In genomic region chr4:54094285-54094997, GRCm38 (mm10) we compare ENCODE assay signal across 21 mouse cellular contexts.
DNase-seq lines count a peak whose midpoint lies in the region; ATAC-seq and TF ChIP-seq lines count a peak whose summit lies in the region.
"Had no signal": no experiment of that assay in that cellular context is flagged by ENCODE, and none has a peak within 500 bp of the region (broad histone marks: within the 10 kb centered on the region; RNA-seq: fewer than 3 reads in every experiment).

No protein-coding gene starts in this region.

- WGBS in embryonic facial prominence, embryonic 10.5 days, result 77% methylated on average over 7 of the region's 7 CpGs
- 72% methylated on average over 7 of the region's 7 CpGs for WGBS in embryonic facial prominence, embryonic 12.5 days
- WGBS in intestine, postnatal 0 days, result 38% methylated on average over 7 of the region's 7 CpGs

- H3K9me3 ChIP-seq in embryonic facial prominence, embryonic 10.5 days, result no peaks in the 10 kb centered on the region
- no peaks in the 10 kb centered on the region for H3K9me3 ChIP-seq in embryonic facial prominence, embryonic 12.5 days
- no peaks in the 10 kb centered on the region for H3K9me3 ChIP-seq in intestine, postnatal 0 days (ENCODE audit: control insufficient read depth)
- H3K9me3 ChIP-seq: heart, embryonic 12.5 days; neural tube, embryonic 12.5 days had no signal

- TF ChIP-seq CTCF in intestine, postnatal 0 days (IDR thresholded peaks at IDR 0.05; ENCODE audit: low read depth), result no peak

- H3K4me1 ChIP-seq in embryonic facial prominence, embryonic 10.5 days, result peaks cover 21% of the 10 kb centered on the region
- H3K4me1 ChIP-seq in embryonic facial prominence, embryonic 12.5 days, result 0 out of 2 replicates have a peak, but pooled peaks cover 6% of the 10 kb centered on the region
- no peaks in the 10 kb centered on the region for H3K4me1 ChIP-seq in intestine, postnatal 0 days (replicated peaks; ENCODE audit: control insufficient read depth, insufficient read depth, low read length)
- H3K4me1 ChIP-seq: heart, embryonic 12.5 days; neural tube, embryonic 12.5 days had no signal

- ATAC-seq in embryonic facial prominence, embryonic 12.5 days (ENCODE audit: insufficient number of reproducible peaks, insufficient read depth, low FRiP score, low TSS enrichment), result no peak
- peak; percentile 98 for ATAC-seq in intestine, postnatal 0 days
- 0 out of 2 replicates have a peak, but pooled peaks have one; percentile 36 for ATAC-seq in neutrophil, adult 5-6 weeks (ENCODE audit: extremely low read depth, insufficient number of reproducible peaks, low FRiP score, poor library complexity, severe bottlenecking)
- ATAC-seq: forebrain, embryonic 16.5 days had no signal

- no peak for DNase-seq in embryonic facial prominence, embryonic 10.5 days (ENCODE audit: low spot score)
- no peak for DNase-seq in adrenal gland, postnatal 36 days
- no peak for DNase-seq in thymus, postnatal 14 days
- DNase-seq in spleen, adult 18-20 months, result no peak
- DNase-seq: adrenal gland, adult 2 months; cerebellum, adult 9-11 months; gastrocnemius, adult 2 months; heart, postnatal 14 days; liver; lung, postnatal 14 days; right cerebral cortex, adult 18-20 months had no signal

- H3K4me2 ChIP-seq in embryonic facial prominence, embryonic 12.5 days (replicated peaks), result no peak overlapping the region
- H3K4me2 ChIP-seq in intestine, postnatal 0 days (replicated peaks; ENCODE audit: low read depth), result 0 out of 2 replicates have a peak overlapping the region, but pooled peaks have one; percentile 6
- H3K4me2 ChIP-seq: heart, embryonic 12.5 days; hindbrain, embryonic 14.5 days; midbrain, embryonic 11.5 days; neural tube, embryonic 12.5 days had no signal

- H3K9ac ChIP-seq in embryonic facial prominence, embryonic 12.5 days, result no peak overlapping the region
- H3K9ac ChIP-seq in intestine, postnatal 0 days (ENCODE audit: low read depth, low read length), result no peak overlapping the region
- H3K9ac ChIP-seq: heart, embryonic 12.5 days; hindbrain, embryonic 14.5 days; neural tube, embryonic 12.5 days had no signal

- H3K27me3 ChIP-seq in embryonic facial prominence, embryonic 10.5 days (replicated peaks; ENCODE audit: low read depth, poor library complexity, severe bottlenecking), result no peaks in the 10 kb centered on the region
- no peaks in the 10 kb centered on the region for H3K27me3 ChIP-seq in embryonic facial prominence, embryonic 12.5 days
- no peaks in the 10 kb centered on the region for H3K27me3 ChIP-seq in intestine, postnatal 0 days (replicated peaks; ENCODE audit: control insufficient read depth, insufficient read depth, low read length)
- H3K27me3 ChIP-seq: heart, embryonic 12.5 days; neural tube, embryonic 12.5 days had no signal

- H3K27ac ChIP-seq in embryonic facial prominence, embryonic 10.5 days (replicated peaks), result peak overlapping the region; percentile 79
- peak overlapping the region; percentile 88 for H3K27ac ChIP-seq in embryonic facial prominence, embryonic 12.5 days
- peak overlapping the region; percentile 46; the same call in 1 of the 2 replicates for H3K27ac ChIP-seq in intestine, postnatal 0 days (ENCODE audit: low read depth, low read length)
- H3K27ac ChIP-seq: gastrocnemius, adult 2 months; hindbrain, embryonic 14.5 days; kidney, postnatal 0 days; neural tube, embryonic 12.5 days had no signal

- no peaks in the 10 kb centered on the region for H3K36me3 ChIP-seq in embryonic facial prominence, embryonic 10.5 days (replicated peaks)
- no peaks in the 10 kb centered on the region for H3K36me3 ChIP-seq in embryonic facial prominence, embryonic 12.5 days
- no peaks in the 10 kb centered on the region for H3K36me3 ChIP-seq in intestine, postnatal 0 days (ENCODE audit: control insufficient read depth, insufficient read depth)
- H3K36me3 ChIP-seq: heart, embryonic 12.5 days; neural tube, embryonic 12.5 days had no signal

- no peak overlapping the region for H3K4me3 ChIP-seq in embryonic facial prominence, embryonic 10.5 days
- no peak overlapping the region for H3K4me3 ChIP-seq in embryonic facial prominence, embryonic 12.5 days
- H3K4me3 ChIP-seq in intestine, postnatal 0 days (ENCODE audit: low read depth, low read length), result no peak overlapping the region
- H3K4me3 ChIP-seq: erythroblast, embryonic 14.5 days; gastrocnemius, adult 2 months; heart, embryonic 12.5 days; neural tube, embryonic 12.5 days had no signal
